Mouse (Mus musculus) neutrophil, adult 5-6 weeks (primary cell): ENCODE data around the gene Fam98a. TPM values are rescaled to one million over a fixed set of nuclear protein-coding genes. Genes with fewer than 3 reads are reported as not detected.

ENCODE experiments used
- ATAC-seq: fragments of 151-379, 151-347 bp; 2 replicates; pipeline ENCODE4 v1.8.0; 2017; ENCODE audit warnings: mild to moderate bottlenecking, moderate TSS enrichment; ENCODE audit not compliant: insufficient number of reproducible peaks, poor library complexity, low FRiP score, severe bottlenecking; ENCODE audit errors: extremely low read depth
- total RNA-seq: library from RNA; stranded (forward); fragments of 200-1000 nt; gene quantifications from 2 replicates; pipeline ENCODE4 v1.2.3, GENCODE M21; 2017

The Fam98a gene
- total RNA-seq, 1 experiment from 2014 or later, result 24.9 TPM

DNA sequence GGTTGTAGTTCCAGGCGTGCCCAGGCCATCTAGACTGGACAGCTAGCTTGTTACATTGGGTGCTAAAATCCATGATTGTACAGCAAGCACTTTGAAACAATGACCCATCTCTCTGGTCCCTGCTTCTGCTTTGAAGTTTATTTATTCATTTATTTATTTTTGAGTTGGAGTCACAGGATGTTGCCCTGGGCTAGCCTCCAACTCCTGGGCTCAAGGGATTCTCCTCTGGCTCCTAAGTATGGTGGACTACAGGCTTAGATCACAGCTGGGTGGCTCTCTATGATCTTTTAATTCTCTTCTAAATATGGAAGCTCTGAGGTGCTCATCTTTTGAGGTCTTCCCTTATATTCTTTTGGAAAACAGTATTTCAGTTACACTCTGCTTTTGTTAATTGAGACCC is 25.3 kb downstream of the Fam98a start:
- ATAC-seq, result no peak

DNA sequence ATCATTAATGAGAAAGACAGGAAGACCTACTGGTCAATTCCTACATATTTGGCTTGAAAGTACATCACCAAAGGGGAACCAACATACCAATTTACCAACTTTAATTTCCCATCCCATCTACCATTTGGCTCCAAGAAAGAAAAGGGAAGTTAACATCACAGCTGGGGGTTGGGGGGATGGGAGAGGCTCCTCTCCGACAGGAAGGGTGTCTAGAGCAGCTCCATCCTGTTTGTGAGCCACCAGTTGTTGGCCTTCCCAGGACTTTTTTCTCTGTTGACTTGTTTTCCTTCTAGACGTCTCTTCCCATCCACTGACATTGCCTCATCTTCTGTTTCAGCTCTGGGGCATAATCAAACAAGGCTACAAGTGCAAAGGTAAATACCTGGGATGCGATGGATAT is 27.9 kb downstream of the Fam98a start:
- ATAC-seq, result no peak

DNA sequence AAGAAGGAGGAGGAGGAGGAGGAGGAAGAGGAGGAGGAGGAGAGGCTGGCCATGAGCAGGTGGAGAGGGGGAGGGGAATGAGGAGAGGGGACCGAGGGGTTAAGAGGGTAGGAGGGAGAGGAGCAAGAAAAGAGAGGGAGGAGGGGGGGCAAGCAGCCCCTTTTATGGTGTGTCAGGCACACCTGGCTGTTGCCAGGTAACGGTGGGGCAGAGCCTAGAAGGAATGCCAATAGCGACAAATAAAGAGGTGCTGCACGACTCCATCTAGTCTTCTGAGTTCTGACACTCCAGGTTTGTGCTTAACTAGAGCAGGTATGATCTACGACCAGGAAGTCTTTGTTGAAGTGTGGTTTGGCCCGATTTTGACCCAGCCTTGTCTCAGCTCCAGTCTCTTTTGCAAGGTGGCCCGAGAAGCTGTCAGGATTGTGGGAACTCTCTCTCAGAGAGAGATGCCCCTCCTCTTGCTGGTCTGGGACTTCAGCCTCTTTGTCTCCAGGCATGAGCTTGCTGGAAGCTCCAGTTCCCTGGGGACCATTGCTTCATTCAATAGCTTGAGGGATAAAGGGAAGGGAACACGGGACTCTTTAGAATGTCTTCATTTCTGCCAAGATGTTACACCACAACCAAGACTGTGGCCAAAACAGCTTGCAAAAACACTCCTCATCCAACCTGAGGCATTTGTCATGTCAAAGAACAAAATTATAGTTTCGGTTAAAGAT is 29.2 kb downstream of the Fam98a start:
- no peak for ATAC-seq

DNA sequence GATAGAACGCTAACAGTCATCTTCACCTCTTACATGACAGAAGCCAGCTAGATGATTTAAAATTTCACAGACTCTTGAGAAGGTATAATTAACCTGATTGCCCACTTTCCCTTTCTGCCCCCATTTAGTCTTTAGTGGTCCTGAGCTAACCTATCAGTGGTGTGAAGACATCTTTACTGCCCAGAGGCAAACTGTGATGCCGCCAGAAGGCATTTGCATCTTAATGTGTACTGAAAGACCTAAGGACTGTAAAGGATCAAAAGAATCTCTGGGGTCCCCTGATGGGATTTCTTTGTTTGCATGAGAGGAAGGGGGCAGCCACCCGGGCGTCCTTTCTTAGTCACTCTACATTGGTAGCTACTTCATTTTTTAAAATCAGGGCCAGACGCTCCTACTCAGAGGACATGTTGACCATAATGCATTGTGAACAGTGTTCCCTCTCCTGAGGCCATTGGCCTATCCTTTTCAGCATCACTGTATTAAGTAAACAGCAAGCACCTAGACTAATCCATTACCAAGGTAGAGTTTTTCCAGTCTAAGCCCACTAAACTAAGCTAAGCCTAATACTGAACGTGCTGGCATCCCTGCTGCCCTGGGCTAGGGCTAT is 30.4 kb downstream of the Fam98a start:
- no peak for ATAC-seq

DNA sequence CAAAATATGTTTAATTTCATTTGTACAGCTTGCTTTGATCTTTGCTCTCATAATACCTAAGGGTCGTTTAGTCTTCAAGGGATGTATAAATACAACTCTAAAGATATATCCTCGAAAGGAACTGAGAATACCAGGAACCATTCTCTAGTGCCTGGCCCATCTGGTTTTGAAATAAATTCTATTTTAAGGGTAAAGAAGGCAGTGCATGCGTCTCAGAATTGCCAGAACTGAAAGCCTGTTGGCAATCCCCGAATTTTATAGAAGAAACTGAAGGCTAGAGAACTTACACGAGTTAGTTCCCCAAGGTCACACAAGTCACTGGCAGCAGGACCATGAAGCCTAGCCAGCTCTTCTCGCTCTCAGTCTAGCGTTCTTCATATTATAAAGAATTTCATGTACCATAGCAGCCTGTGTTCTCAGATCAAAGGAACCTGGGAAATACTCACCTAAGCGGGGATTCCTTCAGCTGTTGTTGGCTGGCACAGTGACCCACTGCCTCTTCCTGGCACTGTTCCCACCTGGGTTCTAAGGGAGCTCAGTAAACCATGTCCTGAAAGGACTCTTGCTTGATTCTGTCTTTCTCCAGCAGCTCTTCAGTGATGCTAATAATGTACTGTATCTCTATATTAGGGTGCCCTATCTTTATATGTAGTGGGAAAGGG is 32.4 kb downstream of the Fam98a start:
- ATAC-seq, result no peak

DNA sequence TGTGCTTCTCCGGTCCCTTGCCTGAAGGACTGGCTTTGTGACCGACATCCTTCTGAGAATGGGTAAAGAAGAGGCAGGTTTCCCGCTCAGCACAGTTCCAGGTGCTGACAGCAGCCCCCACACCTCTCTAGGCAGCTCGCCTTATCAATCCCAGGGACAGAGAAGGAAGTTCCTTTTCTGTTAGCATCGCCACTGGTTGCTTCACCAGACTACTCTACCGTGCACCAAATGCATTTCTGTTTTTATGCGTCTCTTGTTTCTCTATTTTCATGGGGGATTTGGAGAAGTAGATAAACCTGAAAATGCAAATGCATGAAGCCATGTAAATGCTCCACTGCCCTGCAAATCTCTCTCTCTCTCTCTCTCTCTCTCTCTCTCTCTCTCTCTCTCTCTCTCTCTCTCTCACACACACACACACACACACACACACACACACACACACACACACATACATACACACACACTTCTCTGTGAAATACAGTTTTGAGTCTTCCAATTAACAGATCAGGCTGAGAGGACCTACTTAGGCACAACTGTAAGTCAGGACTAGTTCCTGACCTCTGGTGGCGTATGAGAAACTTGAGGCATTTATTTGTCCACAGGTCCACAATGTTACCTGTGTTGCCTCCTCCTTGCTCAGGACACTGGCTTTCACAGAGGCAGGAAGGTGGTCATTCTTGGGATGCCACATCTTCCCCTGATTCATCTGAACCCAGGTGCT is 33.4 kb downstream of the Fam98a start:
- ATAC-seq, result peak; percentile 88

DNA sequence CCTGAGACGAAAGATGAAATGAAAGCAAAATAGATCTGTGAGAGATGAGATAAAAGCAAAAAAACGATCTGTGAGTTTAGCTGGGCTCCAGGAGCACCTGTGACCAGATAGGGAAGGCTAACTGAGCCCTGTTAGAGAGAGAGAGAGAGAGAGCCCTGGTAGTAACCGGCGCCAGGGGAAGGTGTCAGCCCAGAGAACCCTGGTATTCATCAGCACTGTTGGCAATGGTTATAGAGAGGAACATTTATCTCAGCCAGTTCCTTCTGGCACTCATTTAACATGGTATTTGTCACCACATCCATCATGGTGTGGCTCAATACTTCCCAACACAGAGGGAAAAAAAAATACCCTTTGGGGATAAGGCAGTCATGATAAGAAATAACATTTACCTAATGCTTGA is 35.2 kb downstream of the Fam98a start:
- ATAC-seq, result no peak

DNA sequence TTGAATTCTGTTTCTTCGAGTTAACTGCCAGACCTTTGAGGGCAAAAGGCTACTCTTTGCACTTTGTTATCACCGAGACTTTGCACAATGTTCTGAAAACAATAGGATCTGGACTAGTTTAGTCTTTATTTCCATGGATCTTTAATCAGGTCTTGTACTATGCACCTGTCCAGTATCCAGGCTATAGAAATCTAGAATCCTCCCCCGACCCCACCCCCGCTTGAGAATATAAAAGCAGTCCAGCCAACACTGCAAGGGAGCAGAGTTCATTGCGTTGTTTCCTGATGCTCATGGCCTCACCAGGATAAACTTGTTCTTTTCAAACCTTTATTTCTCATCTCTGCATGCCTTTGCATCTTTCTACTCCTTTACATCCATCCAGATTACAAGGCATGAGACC is 42.5 kb downstream of the Fam98a start:
- ATAC-seq, result no peak

DNA sequence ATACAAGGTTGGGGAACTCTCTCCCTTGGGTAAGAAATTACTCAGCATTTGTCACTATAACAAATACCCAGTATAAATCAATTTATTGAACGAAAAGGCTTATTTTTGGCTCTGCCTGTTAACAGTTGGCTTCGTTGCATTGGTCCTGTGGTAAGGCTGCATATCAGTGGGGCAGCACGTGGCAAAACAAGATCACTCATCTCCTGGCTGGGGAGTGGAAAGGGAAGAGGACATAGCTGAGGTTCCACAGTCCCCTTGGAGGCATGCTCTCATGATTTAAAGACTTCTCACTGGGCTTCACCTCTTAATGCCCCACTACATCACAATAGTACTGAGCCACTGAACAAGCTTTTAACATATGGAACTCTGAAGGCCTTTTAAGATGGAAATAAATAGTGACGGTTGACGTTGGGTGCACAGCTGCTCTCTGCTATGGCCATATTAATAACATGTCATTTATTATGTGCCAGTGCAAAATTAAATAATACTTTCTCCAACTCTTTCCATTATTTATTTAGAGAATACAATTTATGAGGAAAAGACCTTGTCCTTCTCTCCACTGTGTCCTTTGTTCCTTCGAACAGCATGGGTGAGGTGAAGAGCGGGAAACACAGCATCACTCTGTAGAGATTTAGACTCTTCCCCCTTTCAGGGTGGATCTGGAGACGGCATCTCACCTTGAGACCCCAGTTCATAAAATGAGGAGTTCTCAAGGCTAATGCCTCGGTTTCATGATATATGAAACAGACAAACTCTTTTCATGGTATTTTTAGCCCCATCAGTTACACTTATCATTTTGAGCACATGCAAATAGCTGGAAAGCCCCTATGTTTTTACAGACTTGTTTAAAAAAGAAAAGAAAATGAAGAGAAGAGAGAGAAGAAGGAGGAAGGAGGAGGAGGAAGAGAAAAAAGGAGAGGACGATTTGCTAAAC is 44.8 kb downstream of the Fam98a start:
- no peak for ATAC-seq

DNA sequence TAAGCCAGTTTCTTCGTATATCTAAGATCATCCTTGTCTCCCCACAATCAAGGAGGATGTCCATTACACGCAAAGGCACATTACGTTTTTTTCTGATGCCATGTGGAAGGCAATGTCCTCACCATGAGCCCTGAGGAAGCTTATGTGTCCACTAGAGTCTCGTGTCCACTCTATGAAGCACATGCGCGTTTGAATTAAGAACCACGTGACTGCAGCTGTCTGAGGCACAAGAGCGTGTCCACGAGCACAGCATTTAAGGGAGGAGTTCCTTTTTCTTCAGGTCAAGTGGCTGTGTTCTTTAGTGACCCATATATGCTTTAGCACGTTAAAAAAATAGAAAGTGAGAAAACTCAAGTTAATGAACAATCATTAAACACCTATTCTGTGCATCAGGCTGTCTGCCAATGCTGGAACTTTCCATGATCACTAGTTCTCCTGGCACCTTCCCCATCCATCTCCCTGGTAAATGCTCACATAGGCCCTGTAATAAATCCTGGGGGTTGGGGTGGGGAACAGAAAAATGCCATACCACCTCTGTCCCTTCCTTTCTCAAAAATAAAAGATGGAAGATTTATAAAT is 45.6 kb downstream of the Fam98a start:
- ATAC-seq, result no peak

DNA sequence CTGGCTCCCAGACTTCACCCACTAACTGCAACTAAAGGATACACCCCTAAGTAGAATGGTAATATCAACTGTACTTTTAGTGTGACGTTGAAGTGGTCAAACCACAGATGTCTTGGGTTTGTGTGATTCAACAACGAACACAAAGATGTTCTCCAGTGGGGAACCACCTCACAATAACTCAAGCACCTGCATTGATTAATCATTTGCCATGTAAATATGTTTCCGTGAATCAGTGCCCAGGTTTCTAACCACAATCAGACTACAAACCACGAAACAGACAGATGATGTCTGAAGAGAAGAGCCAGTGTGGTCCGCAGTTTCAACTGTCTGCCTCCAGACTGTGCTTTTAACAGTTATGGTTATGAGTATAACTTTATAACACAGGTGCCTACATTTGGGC is 46.7 kb downstream of the Fam98a start:
- ATAC-seq, result peak; percentile 71

DNA sequence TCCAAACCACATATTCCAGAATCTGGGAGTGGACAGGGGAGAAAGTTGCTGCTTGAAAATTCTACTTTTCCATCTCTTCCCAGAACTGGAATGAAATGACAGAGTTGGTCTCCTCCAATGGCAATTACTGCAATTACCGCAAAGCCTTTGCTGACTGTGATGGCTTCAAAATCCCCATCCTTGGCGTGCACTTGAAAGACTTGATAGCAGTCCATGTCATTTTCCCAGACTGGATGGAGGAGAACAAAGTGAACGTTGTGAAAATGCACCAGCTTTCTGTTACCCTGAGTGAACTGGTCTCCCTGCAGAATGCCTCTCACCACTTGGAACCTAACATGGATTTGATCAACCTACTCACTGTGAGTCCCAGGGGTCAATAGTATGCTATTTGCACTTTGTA is 48.7 kb downstream of the Fam98a start:
- no peak for ATAC-seq

DNA sequence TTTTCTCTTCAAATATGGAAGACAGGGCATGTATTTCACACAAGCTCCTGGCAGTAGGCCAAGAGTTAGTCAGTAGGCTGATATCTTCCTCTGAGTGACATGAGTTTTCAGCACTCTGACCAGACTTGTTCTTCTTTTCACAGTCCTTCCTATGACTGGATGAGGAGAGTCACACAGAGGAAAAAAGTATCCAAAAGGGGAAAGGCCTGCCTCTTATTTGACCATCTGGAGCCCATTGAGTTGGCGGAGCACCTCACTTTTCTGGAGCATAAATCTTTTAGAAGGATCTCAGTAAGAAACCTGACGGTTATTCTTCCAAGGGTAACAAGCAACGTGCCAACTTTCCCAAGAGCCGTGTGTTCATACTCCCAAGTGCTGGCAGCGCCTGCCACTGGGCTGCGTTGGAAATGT is 53.5 kb downstream of the Fam98a start:
- ATAC-seq, result no peak

DNA sequence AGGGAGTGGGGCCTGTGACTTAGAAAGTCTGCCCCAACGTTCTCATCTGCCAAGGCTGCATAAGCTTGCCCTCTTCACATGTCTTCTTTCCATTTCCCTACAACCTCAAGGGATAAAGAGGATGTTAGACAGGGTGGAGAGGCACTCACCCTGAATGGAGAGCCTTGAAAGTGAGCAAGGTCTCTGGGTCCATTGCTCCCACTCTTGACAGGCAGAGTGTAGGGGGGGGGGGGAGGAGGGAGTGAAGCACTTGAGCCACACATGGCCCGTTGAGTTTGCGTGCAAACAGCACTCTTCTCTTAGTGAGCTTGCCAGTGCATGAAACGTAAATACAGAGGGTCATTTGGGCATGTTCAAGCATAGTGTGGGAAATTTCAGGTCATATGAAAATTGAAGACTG is 56.5 kb downstream of the Fam98a start:
- no peak for ATAC-seq

Other genes starting within 250 kb of the Fam98a start
- gene Rasgrp3, start 116.0 kb downstream of the Fam98a start, total RNA-seq, result 90.6 and 99.4 TPM in 2 replicates